Comparison of ENCODE assay signal across 9 mouse cellular contexts in the genomic region with DNA sequence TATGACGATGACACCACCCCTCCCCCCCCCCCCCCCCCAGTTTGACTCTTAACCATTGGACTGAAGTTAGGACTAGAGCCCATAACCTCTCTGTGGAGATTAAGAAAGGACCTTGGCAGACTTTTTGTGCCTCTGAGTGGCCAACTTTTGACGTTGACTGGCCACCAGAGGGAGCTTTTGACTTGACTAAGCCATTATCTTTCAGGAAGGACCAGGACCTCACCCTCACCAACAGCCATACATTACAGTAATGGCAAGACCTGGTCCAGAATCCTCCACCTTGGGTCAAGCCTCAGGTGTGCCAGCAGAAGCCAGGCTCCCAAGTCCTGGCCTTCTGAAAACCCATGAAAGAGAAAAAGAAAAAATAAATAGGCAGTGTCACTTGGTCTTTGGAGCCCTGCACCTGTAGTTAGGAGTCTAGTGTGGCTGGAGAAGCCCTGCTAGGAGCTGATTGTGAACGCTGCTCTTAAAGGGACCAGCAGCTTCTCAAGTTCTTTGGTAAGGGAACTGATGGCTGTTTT.
A peak's percentile ranks its signal among the peaks of the same experiment; 100 is the strongest.
DNase-seq lines count a peak whose midpoint lies in the region; ATAC-seq and TF ChIP-seq lines count a peak whose summit lies in the region.
"Had no signal": no experiment of that assay in that cellular context is flagged by ENCODE, and none has a peak within 500 bp of the region (broad histone marks: within the 10 kb centered on the region; RNA-seq: fewer than 3 reads in every experiment).

No protein-coding gene starts in this region.

- no peak for ATAC-seq in frontal cortex, adult (ENCODE audit: low TSS enrichment)

- no peak overlapping the region for H3K27ac ChIP-seq in cerebellum, adult 2 months (ENCODE audit: insufficient read depth, low read length)
- H3K27ac ChIP-seq: limb, embryonic 15.5 days had no signal

- no peak for TF ChIP-seq POLR2A in lung, adult 2 months (IDR thresholded peaks at IDR 0.05; ENCODE audit: borderline replicate concordance, extremely low read depth, low read depth, low read length)
- no peak for TF ChIP-seq POLR2A in cerebellum, adult 2 months (IDR thresholded peaks at IDR 0.05; ENCODE audit: borderline replicate concordance, insufficient read depth, low read length)

- no peaks in the 10 kb centered on the region for H3K4me1 ChIP-seq in lung, adult 2 months (ENCODE audit: control insufficient read depth, insufficient read depth, low read length)
- H3K4me1 ChIP-seq in cerebellum, adult 2 months (ENCODE audit: control insufficient read depth, insufficient read depth, low read length): no peaks in the 10 kb centered on the region
- H3K4me1 ChIP-seq: limb, embryonic 15.5 days had no signal

- TF ChIP-seq CTCF in lung, adult 2 months (IDR thresholded peaks at IDR 0.05; ENCODE audit: insufficient read depth, low read length): peak; percentile 29; the same call in 1 of the 2 replicates
- TF ChIP-seq CTCF in cerebellum, adult 2 months (IDR thresholded peaks at IDR 0.05; ENCODE audit: borderline replicate concordance, insufficient read depth, low read depth, low read length): no peak; the same call in 1 of the 2 replicates

- peak; percentile 11 for DNase-seq in embryo, embryonic 10 days (ENCODE audit: low spot score)
- DNase-seq in embryo, embryonic 9.5 days (ENCODE audit: extremely low spot score): no peak
- peak; percentile 11 for DNase-seq in urinary bladder, postnatal 25 days (ENCODE audit: low spot score)
- no peak for DNase-seq in urinary bladder, postnatal 14 days (ENCODE audit: low spot score)
- peak; percentile 29 to 51 for DNase-seq in heart, adult 9 months (ENCODE audit: low spot score in 2 of 2)
- peak; percentile 16 for DNase-seq in lung, adult 2 months
- DNase-seq in cerebellum, adult 2 months: no peak

- WGBS in lung, adult 2 months: 65% methylated on average over 3 of the region's 3 CpGs
- 65% methylated on average over 3 of the region's 3 CpGs for WGBS in cerebellum, adult 2 months

- H3K27me3 ChIP-seq in cerebellum, adult 2 months (ENCODE audit: control insufficient read depth, insufficient read depth, low read length): no peaks in the 10 kb centered on the region
- H3K27me3 ChIP-seq: limb, embryonic 15.5 days had no signal

- no peak overlapping the region for H3K4me3 ChIP-seq in lung, adult 2 months (replicated peaks; ENCODE audit: extremely low read depth, low read depth, low read length)
- no peak overlapping the region for H3K4me3 ChIP-seq in cerebellum, adult 2 months (replicated peaks; ENCODE audit: insufficient read depth, low read depth, low read length)
- H3K4me3 ChIP-seq: limb, embryonic 15.5 days had no signal

Comparison
In these comparisons a context has a peak if more than half of its experiments do, and no peak if none do; other contexts are left out.
1. DNase-seq: peak in embryo, embryonic 10 days (single experiment), urinary bladder, postnatal 25 days (single experiment), heart, adult 9 months (2 of 2) and lung, adult 2 months (single experiment); none in embryo, embryonic 9.5 days (single experiment), urinary bladder, postnatal 14 days (single experiment) and cerebellum, adult 2 months (0 of 2).